Mouse (Mus musculus) small intestine, adult 2 months (tissue): ENCODE data around the gene Ethe1. TPM values are rescaled to one million over a fixed set of nuclear protein-coding genes. Genes with fewer than 3 reads are reported as not detected.

Experiments used
- H3K27ac ChIP-seq: fragments of 200-500 bp; 2 replicates; pipeline ENCODE4 v1.5.1; 2012; ENCODE audit warnings: low read depth, low read length, control low read depth, inconsistent platforms; ENCODE audit not compliant: insufficient read depth
- H3K27me3 ChIP-seq: fragments of 200-500 bp; 2 replicates; pipeline ENCODE4 v1.6.1; 2012; ENCODE audit warnings: mild to moderate bottlenecking, moderate library complexity, low read length, inconsistent platforms; ENCODE audit not compliant: control insufficient read depth, insufficient read depth
- H3K36me3 ChIP-seq: fragments of 200-500 bp; 2 replicates; pipeline ENCODE4 v1.6.1; 2012; ENCODE audit warnings: mild to moderate bottlenecking, low read length, control low read depth, inconsistent platforms; ENCODE audit not compliant: control insufficient read depth, insufficient read depth
- H3K4me1 ChIP-seq: fragments of 200-500 bp; 2 replicates; pipeline ENCODE4 v1.6.1; 2012; ENCODE audit warnings: low read length, inconsistent platforms, mixed read lengths; ENCODE audit not compliant: control insufficient read depth, insufficient read depth, insufficient read length
- H3K4me3 ChIP-seq: fragments of 200-500 bp; 2 replicates; pipeline ENCODE4 v1.5.1; 2012; ENCODE audit warnings: low read depth, mild to moderate bottlenecking, control low read depth, inconsistent platforms, low read length, moderate library complexity
- CTCF ChIP-seq: fragments of 200-500 bp; IDR thresholded peaks from 2 replicates; pipeline ENCODE4 v1.5.1; 2012; ENCODE audit warnings: low read depth, mild to moderate bottlenecking, control low read depth, inconsistent platforms, low read length, moderate library complexity, mixed read lengths; ENCODE audit not compliant: insufficient replicate concordance, insufficient read length; ENCODE audit errors: extremely low read depth
- POLR2A ChIP-seq: fragments of 200-500 bp; IDR thresholded peaks from 2 replicates; pipeline ENCODE4 v1.6.1; 2012; ENCODE audit warnings: low read depth, mild to moderate bottlenecking, control low read depth, inconsistent platforms, low read length, moderate library complexity
- WGBS: fragments of 180-500 bp; shearing (Covaris S2); methylation state at CpG from one replicate; pipeline ENCODE4 v1.1.7; 2018; 5-methylcytosine and 5-hydroxymethylcytosine counted together
- polyA plus RNA-seq: library from polyadenylated mRNA; depleted of rRNA; stranded (reverse); fragments of >200 nt; gene quantifications from 2 replicates; pipeline ENCODE4 v1.2.3, GENCODE M21; 2012

The Ethe1 gene
- polyA plus RNA-seq, 1 experiment: 44.2 TPM

GRCm38 (mm10) chr7:24546634-24547389, 40.5 kb upstream of the Ethe1 start:
- no peaks in the 10 kb centered on the region for H3K27me3 ChIP-seq
- H3K4me1 ChIP-seq: peaks cover 3% of the 10 kb centered on the region
- WGBS: under 1% methylated on average over 57 of the region's 57 CpGs
- H3K27ac ChIP-seq: peak overlapping the region; percentile 64
- no peaks in the 10 kb centered on the region for H3K36me3 ChIP-seq
- H3K4me3 ChIP-seq: peak overlapping the region; percentile 85
- TF ChIP-seq POLR2A (peak; percentile 36; the same call in 1 of the 2 replicates), CTCF (no peak)

DNA sequence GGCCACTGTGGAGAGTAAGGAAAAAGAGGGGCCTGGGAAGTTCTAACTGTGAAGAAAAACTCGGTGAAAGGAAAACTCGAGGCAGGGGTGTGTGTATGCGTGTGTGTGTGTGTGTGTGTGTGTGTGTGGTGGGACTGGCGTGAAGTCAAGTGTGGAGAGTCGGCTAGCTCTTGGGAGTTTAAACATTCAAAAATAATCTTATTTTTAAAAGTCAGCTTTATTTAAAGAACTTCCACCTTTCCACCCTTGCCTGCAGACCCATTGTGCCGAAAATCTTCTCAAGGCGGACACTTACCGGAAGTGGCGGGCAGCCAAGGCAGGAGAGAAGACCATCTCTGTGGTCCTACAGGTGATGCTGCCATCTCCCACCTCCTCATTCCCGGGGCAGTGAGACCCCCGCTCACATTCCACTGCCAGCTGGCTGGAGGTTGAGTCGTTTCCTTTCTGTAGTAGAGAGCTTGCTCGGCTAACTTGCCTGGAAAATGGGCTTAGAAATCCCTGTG, 39.8 kb upstream of the Ethe1 start:
- WGBS: 22% methylated on average over 13 of the region's 13 CpGs

DNA sequence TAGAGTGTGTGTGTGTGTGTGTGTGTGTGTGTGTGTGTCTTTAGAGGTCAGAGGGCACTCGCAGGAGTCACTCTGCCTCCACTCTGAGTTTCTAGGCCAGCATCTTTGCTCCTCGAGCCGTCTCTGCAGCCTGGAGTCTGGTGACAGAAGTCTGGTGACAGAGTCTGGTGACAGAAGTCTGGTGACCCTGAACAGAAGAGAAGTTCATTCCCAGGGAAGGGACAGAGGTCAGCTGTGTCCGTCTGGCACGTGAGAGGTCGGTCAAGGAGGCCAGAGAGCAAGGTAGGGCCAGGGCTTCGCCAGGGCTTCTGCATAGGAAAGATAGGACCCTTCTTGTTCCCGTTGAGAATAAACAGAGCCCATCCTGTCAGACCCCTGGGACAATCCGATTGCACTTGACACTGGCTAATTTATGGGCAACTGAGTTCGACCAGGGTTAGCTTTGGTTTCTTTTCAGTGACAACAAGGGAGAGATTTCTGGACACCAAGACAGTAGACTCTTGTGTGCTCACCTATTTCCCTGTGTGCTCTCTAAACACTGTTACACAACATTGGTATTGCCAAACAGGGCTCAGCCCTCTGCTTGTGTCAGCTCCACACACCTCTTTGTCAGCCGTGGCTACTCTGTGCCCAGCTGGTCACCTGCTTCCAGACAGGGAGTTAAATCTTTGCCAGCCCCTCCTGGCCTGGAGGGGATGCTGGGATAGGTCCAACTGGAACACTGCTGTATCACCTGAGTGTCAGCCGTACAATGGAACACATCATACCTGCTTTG, 35.2 kb upstream of the Ethe1 start:
- no peaks in the 10 kb centered on the region; the same call in 1 of the 2 replicates for H3K36me3 ChIP-seq
- H3K4me1 ChIP-seq: no peaks in the 10 kb centered on the region; the same call in 1 of the 2 replicates
- H3K4me3 ChIP-seq: no peak overlapping the region
- no peak for TF ChIP-seq CTCF
- no peak for TF ChIP-seq POLR2A
- WGBS: 86% methylated on average over 12 of the region's 12 CpGs
- H3K27me3 ChIP-seq: no peaks in the 10 kb centered on the region
- no peak overlapping the region for H3K27ac ChIP-seq

More for the DNA sequence above, 39.8 kb upstream of the Ethe1 start:
- Histone ChIP-seq H3K36me3 (no peaks in the 10 kb centered on the region; the same call in 1 of the 2 replicates), H3K4me1 (peaks cover 3% of the 10 kb centered on the region), H3K27ac (no peak overlapping the region), H3K27me3 (no peaks in the 10 kb centered on the region), H3K4me3 (peak overlapping the region; percentile 85)
- TF ChIP-seq POLR2A: no peak
- TF ChIP-seq CTCF: no peak

GRCm38 (mm10) chr7:24555786-24556185, 31.6 kb upstream of the Ethe1 start:
- Histone ChIP-seq H3K4me3 (no peak overlapping the region), H3K4me1 (no peaks in the 10 kb centered on the region), H3K27me3 (no peaks in the 10 kb centered on the region), H3K36me3 (peaks cover 3% of the 10 kb centered on the region), H3K27ac (no peak overlapping the region)
- TF ChIP-seq CTCF (no peak), POLR2A (no peak)
- WGBS: 91% methylated on average over 10 of the region's 10 CpGs

- Histone ChIP-seq H3K27ac (no peak overlapping the region), H3K4me1 (no peaks in the 10 kb centered on the region), H3K4me3 (no peak overlapping the region), H3K27me3 (no peaks in the 10 kb centered on the region), H3K36me3 (peaks cover 7% of the 10 kb centered on the region)
- TF ChIP-seq CTCF (no peak), POLR2A (no peak)
- 93% methylated on average over 4 of the region's 4 CpGs for WGBS
These were observed 25.9 kb upstream of the Ethe1 start for GRCm38 (mm10) chr7:24561450-24561849.

GRCm38 (mm10) chr7:24563191-24563836, 24.0 kb upstream of the Ethe1 start:
- Histone ChIP-seq H3K27me3 (no peaks in the 10 kb centered on the region), H3K36me3 (peaks cover 22% of the 10 kb centered on the region), H3K4me3 (no peak overlapping the region), H3K27ac (no peak overlapping the region), H3K4me1 (no peaks in the 10 kb centered on the region)
- WGBS: 90% methylated on average over 8 of the region's 8 CpGs
- TF ChIP-seq POLR2A: no peak
- no peak for TF ChIP-seq CTCF
